Mouse (Mus musculus): ENCODE data around the gene Asf1b. TPM values are rescaled to one million over a fixed set of nuclear protein-coding genes. Genes with fewer than 3 reads are reported as not detected.

Gene Asf1b
- polyA plus RNA-seq, 1 experiment, result 20.3 TPM

GRCm38 (mm10) chr8:83926266-83926665, 29.0 kb upstream of the Asf1b start:
- TF ChIP-seq POLR2A (IDR thresholded peaks at IDR 0.05; ENCODE audit: borderline replicate concordance, extremely low read depth, insufficient read depth, insufficient read length, poor library complexity, severe bottlenecking) (no peak), CTCF (IDR thresholded peaks at IDR 0.05; ENCODE audit: borderline replicate concordance, extremely low read depth, insufficient read depth, insufficient read length) (no peak)
- no peak for DNase-seq (ENCODE audit: low read depth)

GRCm38 (mm10) chr8:83934222-83934621, 21.1 kb upstream of the Asf1b start:
- TF ChIP-seq CTCF (IDR thresholded peaks at IDR 0.05; ENCODE audit: borderline replicate concordance, extremely low read depth, insufficient read depth, insufficient read length) (no peak), POLR2A (IDR thresholded peaks at IDR 0.05; ENCODE audit: borderline replicate concordance, extremely low read depth, insufficient read depth, insufficient read length, poor library complexity, severe bottlenecking) (no peak)
- DNase-seq (ENCODE audit: low read depth), result no peak

DNA sequence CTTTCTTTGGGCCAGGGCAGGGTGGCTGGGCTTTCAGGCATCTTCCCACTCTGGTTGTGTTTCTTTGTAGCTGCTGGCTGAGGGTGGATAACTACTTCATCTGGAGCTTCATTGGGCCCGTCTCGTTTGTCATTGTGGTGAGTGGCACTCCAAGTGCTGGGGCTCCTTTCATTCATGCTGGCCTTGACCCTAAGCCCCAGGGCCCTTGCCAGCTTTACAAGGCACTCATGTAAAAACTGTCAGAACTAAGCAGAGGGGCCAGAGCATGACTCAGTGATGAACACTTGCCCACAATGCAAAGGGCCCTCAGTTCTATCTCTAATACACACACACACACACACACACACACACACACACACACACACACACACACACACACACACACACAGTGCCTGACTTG, 20.3 kb upstream of the Asf1b start:
- TF ChIP-seq CTCF (IDR thresholded peaks at IDR 0.05; ENCODE audit: borderline replicate concordance, extremely low read depth, insufficient read depth, insufficient read length), result no peak
- no peak for TF ChIP-seq POLR2A (IDR thresholded peaks at IDR 0.05; ENCODE audit: borderline replicate concordance, extremely low read depth, insufficient read depth, insufficient read length, poor library complexity, severe bottlenecking)

DNA sequence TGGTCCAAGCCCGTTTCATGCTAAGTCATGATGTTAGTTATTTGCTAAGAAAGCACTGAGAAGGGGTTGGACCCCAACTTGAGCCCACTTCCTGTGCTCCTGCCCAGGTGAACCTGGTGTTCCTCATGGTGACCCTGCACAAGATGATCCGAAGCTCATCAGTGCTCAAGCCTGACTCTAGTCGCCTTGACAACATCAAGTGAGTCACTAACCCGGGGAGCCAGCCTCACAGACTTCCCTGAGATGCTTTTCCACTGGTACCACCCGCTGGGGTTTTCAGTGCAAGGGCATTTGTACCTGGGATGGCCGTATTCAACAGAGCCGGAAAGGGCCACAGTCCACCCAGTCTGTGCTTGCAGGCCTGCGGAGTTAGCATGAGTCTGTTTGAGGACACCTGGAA, 19.9 kb upstream of the Asf1b start:
- no peak for DNase-seq (ENCODE audit: low read depth)
- TF ChIP-seq CTCF (IDR thresholded peaks at IDR 0.05; ENCODE audit: borderline replicate concordance, extremely low read depth, insufficient read depth, insufficient read length) (no peak), POLR2A (IDR thresholded peaks at IDR 0.05; ENCODE audit: borderline replicate concordance, extremely low read depth, insufficient read depth, insufficient read length, poor library complexity, severe bottlenecking) (no peak)

More for the DNA sequence above, 20.3 kb upstream of the Asf1b start:
- no peak for DNase-seq (ENCODE audit: low read depth)

GRCm38 (mm10) chr8:83937645-83938044, 17.7 kb upstream of the Asf1b start:
- TF ChIP-seq CTCF (IDR thresholded peaks at IDR 0.05; ENCODE audit: borderline replicate concordance, extremely low read depth, insufficient read depth, insufficient read length) (no peak), POLR2A (IDR thresholded peaks at IDR 0.05; ENCODE audit: borderline replicate concordance, extremely low read depth, insufficient read depth, insufficient read length, poor library complexity, severe bottlenecking) (no peak)
- DNase-seq (ENCODE audit: low read depth), result no peak

GRCm38 (mm10) chr8:83938330-83938729, 17.0 kb upstream of the Asf1b start:
- no peak for DNase-seq (ENCODE audit: low read depth)
- TF ChIP-seq POLR2A (IDR thresholded peaks at IDR 0.05; ENCODE audit: borderline replicate concordance, extremely low read depth, insufficient read depth, insufficient read length, poor library complexity, severe bottlenecking) (no peak), CTCF (IDR thresholded peaks at IDR 0.05; ENCODE audit: borderline replicate concordance, extremely low read depth, insufficient read depth, insufficient read length) (no peak)

DNA sequence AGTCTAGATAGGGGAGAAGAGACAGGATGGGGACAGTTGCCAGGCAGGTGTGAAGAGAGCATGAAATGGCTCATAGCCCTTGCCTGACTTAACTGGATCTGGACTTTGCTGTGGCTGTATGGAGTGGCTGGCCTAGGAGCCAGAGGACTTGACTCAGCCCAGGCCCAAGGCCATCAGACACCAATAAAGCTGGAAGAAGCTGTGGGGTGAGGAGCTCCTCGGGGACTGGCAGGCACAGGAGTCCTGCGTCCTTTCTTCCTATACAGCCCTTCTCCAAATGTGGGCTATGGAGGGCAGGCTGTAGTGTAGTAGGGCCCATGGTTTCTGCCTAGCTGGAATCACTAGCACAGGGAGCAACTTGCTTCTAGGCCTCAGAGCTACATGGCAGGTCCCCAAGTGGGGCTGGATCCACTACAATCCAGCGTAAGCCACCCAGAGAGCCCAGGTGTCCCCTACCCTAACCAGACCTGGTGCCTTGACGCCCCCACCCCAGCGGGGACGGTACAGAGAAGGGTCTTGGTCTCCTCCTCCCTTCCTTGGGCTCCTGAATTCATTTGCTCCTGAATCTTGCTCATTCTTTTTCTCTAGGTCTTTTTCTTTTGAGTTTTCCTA, 14.1 kb upstream of the Asf1b start:
- TF ChIP-seq POLR2A (IDR thresholded peaks at IDR 0.05; ENCODE audit: borderline replicate concordance, extremely low read depth, insufficient read depth, insufficient read length, poor library complexity, severe bottlenecking) (no peak), CTCF (IDR thresholded peaks at IDR 0.05; ENCODE audit: borderline replicate concordance, extremely low read depth, insufficient read depth, insufficient read length) (no peak)
- DNase-seq (ENCODE audit: low read depth), result no peak

- TF ChIP-seq POLR2A (IDR thresholded peaks at IDR 0.05; ENCODE audit: borderline replicate concordance, extremely low read depth, insufficient read depth, insufficient read length, poor library complexity, severe bottlenecking), result no peak
- TF ChIP-seq CTCF (IDR thresholded peaks at IDR 0.05; ENCODE audit: borderline replicate concordance, extremely low read depth, insufficient read depth, insufficient read length), result no peak
- DNase-seq (ENCODE audit: low read depth), result no peak
Measured at GRCm38 (mm10) chr8:83942446-83942845, 12.9 kb upstream of the Asf1b start.

GRCm38 (mm10) chr8:83945540-83945939, 9.8 kb upstream of the Asf1b start:
- DNase-seq (ENCODE audit: low read depth), result no peak
- no peak for TF ChIP-seq CTCF (IDR thresholded peaks at IDR 0.05; ENCODE audit: borderline replicate concordance, extremely low read depth, insufficient read depth, insufficient read length)
- TF ChIP-seq POLR2A (IDR thresholded peaks at IDR 0.05; ENCODE audit: borderline replicate concordance, extremely low read depth, insufficient read depth, insufficient read length, poor library complexity, severe bottlenecking), result no peak

DNA sequence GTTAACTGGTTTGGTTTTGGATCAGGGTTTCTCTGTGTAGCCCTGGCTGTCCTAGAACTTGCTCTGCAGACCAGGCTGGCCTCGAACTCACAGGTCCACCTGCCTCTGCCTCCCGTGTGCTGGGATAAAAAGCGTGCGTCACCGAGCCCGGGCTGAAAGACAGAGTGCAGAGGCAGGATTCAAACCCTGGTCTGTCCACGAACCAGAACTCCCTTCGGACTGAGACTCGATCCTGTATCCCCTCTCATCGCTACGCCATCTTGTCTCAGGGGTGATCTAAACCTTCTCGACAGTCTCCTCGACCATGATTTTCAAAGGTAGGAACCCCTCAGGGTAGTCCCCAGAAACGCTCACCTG, 580 bp upstream of the Asf1b start:
- DNase-seq (ENCODE audit: low read depth), result no peak

GRCm38 (mm10) chr8:83955958-83956218, 581 bp downstream of the Asf1b start:
- no peak for DNase-seq (ENCODE audit: low read depth)
- no peak for TF ChIP-seq POLR2A (IDR thresholded peaks at IDR 0.05; ENCODE audit: borderline replicate concordance, extremely low read depth, insufficient read depth, insufficient read length, poor library complexity, severe bottlenecking)
- TF ChIP-seq CTCF (IDR thresholded peaks at IDR 0.05; ENCODE audit: borderline replicate concordance, extremely low read depth, insufficient read depth, insufficient read length), result no peak

More for the DNA sequence above, 580 bp upstream of the Asf1b start:
- TF ChIP-seq POLR2A (IDR thresholded peaks at IDR 0.05; ENCODE audit: borderline replicate concordance, extremely low read depth, insufficient read depth, insufficient read length, poor library complexity, severe bottlenecking) (no peak), CTCF (IDR thresholded peaks at IDR 0.05; ENCODE audit: borderline replicate concordance, extremely low read depth, insufficient read depth, insufficient read length) (no peak)

DNA sequence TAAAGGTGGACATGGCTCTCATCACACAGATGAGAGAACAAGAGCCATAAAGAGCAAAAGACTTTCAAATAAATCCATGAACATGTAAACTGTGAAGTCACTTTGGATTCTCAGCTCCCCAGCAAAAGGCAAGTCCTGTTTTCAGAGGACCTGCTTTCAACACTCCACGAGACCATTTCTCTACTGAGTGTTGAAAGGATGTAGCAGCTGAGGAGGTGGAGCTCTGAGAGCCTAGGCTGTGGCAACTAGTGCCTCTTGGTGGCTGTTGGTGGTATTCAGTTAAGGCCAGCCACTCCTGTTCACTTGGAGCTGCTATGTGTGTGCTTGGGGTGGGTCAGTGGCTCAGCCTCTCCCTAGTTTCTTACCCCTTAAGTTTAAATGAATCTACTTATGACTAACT, 1.5 kb downstream of the Asf1b start:
- DNase-seq (ENCODE audit: low read depth), result peak; percentile 25
- TF ChIP-seq POLR2A (IDR thresholded peaks at IDR 0.05; ENCODE audit: borderline replicate concordance, extremely low read depth, insufficient read depth, insufficient read length, poor library complexity, severe bottlenecking), result no peak
- TF ChIP-seq CTCF (IDR thresholded peaks at IDR 0.05; ENCODE audit: borderline replicate concordance, extremely low read depth, insufficient read depth, insufficient read length), result peak; percentile 24; the same call in 1 of the 2 replicates

All from brain, embryonic 14.5 days (tissue).